Mouse (Mus musculus) neural tube, embryonic 15.5 days (tissue): ENCODE measurements around the gene Tm6sf1. TPM values are rescaled to one million over a fixed set of nuclear protein-coding genes. Genes with fewer than 3 reads are reported as not detected.

Experiments used
- ATAC-seq: fragments of 200-750 bp; cut with Nextera tagmentation; 2 replicates; pipeline ENCODE4 v1.8.0; 2017; ENCODE audit warnings: mild to moderate bottlenecking, moderate TSS enrichment, moderate library complexity; ENCODE audit not compliant: low FRiP score
- H3K27ac ChIP-seq: fragments of 300-500 bp; sonication (generic); replicated peaks from 2 replicates; pipeline ENCODE4 v1.5.1; 2015; ENCODE audit warnings: mild to moderate bottlenecking, inconsistent platforms
- H3K27me3 ChIP-seq: fragments of 300-500 bp; sonication (generic); replicated peaks from 2 replicates; pipeline ENCODE4 v1.6.1; 2015; ENCODE audit warnings: inconsistent platforms
- H3K36me3 ChIP-seq: fragments of 300-500 bp; sonication (generic); 2 replicates; pipeline ENCODE4 v1.6.1; 2015; ENCODE audit warnings: inconsistent platforms
- H3K4me1 ChIP-seq: fragments of 300-500 bp; sonication (generic); 2 replicates; pipeline ENCODE4 v1.6.1; 2015; ENCODE audit warnings: inconsistent platforms
- H3K4me2 ChIP-seq: fragments of 300-500 bp; sonication (generic); 2 replicates; pipeline ENCODE4 v1.6.1; 2015; ENCODE audit warnings: inconsistent platforms, mild to moderate bottlenecking, moderate library complexity
- H3K4me3 ChIP-seq: fragments of 300-500 bp; sonication (generic); replicated peaks from 2 replicates; pipeline ENCODE4 v1.5.1; 2015; ENCODE audit warnings: mild to moderate bottlenecking, inconsistent platforms
- H3K9ac ChIP-seq: fragments of 300-500 bp; sonication (generic); replicated peaks from 2 replicates; pipeline ENCODE4 v1.6.1; 2015; ENCODE audit warnings: mild to moderate bottlenecking, inconsistent platforms
- H3K9me3 ChIP-seq: fragments of 300-500 bp; sonication (generic); replicated peaks from 2 replicates; pipeline ENCODE4 v1.6.1; 2016; ENCODE audit warnings: inconsistent platforms
- WGBS: fragments of 180-500 bp; shearing (Covaris S2); methylation state at CpG from one replicate; pipeline ENCODE4 v1.1.7; 2015; ENCODE audit warnings: mixed read lengths; 5-methylcytosine and 5-hydroxymethylcytosine counted together
- polyA plus RNA-seq: library from polyadenylated mRNA; unstranded; fragments of >200 nt; fragmentation: Nextera tagmentation; extraction: Ambion mirVana; gene quantifications from 2 replicates; pipeline ENCODE4 v1.2.1, GENCODE M21; 2015

Tm6sf1 gene
- polyA plus RNA-seq, 1 experiment from 2014 or later, result 15.1 TPM

- Histone ChIP-seq H3K4me1 (no peaks in the 10 kb centered on the region), H3K36me3 (no peaks in the 10 kb centered on the region), H3K4me2 (no peak overlapping the region), H3K27ac (no peak overlapping the region), H3K4me3 (no peak overlapping the region), H3K9me3 (no peaks in the 10 kb centered on the region), H3K27me3 (no peaks in the 10 kb centered on the region), H3K9ac (no peak overlapping the region)
- WGBS, result 89% methylated on average over 2 of the region's 2 CpGs
- ATAC-seq, result no peak
Observed at GRCm38 (mm10) chr7:81904926-81905325, 46.1 kb downstream of the Tm6sf1 start.

- H3K4me1 ChIP-seq, result peaks cover 2% of the 10 kb centered on the region; the same call in 1 of the 2 replicates
- no peaks in the 10 kb centered on the region for H3K27me3 ChIP-seq
- 69% methylated on average over 5 of the region's 5 CpGs for WGBS
- H3K4me2 ChIP-seq, result no peak overlapping the region
- no peak for ATAC-seq
- H3K4me3 ChIP-seq, result no peak overlapping the region
- no peak overlapping the region for H3K27ac ChIP-seq
- H3K9ac ChIP-seq, result no peak overlapping the region
- no peaks in the 10 kb centered on the region for H3K9me3 ChIP-seq
- H3K36me3 ChIP-seq, result no peaks in the 10 kb centered on the region
Observed at GRCm38 (mm10) chr7:81918316-81918715, 59.5 kb downstream of the Tm6sf1 start.

- Histone ChIP-seq H3K4me3 (no peak overlapping the region), H3K4me1 (peaks cover 2% of the 10 kb centered on the region; the same call in 1 of the 2 replicates), H3K27me3 (no peaks in the 10 kb centered on the region), H3K27ac (no peak overlapping the region), H3K4me2 (no peak overlapping the region), H3K36me3 (no peaks in the 10 kb centered on the region), H3K9me3 (no peaks in the 10 kb centered on the region), H3K9ac (no peak overlapping the region)
- no peak for ATAC-seq
- WGBS, result 78% methylated on average over 4 of the region's 4 CpGs
Observed at GRCm38 (mm10) chr7:81920314-81920713, 61.5 kb downstream of the Tm6sf1 start.

- Histone ChIP-seq H3K36me3 (no peaks in the 10 kb centered on the region), H3K27me3 (no peaks in the 10 kb centered on the region), H3K4me3 (no peak overlapping the region), H3K27ac (no peak overlapping the region), H3K4me1 (peaks cover 2% of the 10 kb centered on the region; the same call in 1 of the 2 replicates), H3K4me2 (no peak overlapping the region), H3K9me3 (no peaks in the 10 kb centered on the region), H3K9ac (no peak overlapping the region)
- no peak for ATAC-seq
- WGBS, result 74% methylated on average over 1 of the region's 1 CpGs
Observed at GRCm38 (mm10) chr7:81921379-81921952, 62.7 kb downstream of the Tm6sf1 start.

GRCm38 (mm10) chr7:81928998-81929397 is 70.2 kb downstream of the Tm6sf1 start:
- H3K4me3 ChIP-seq, result no peak overlapping the region
- H3K27me3 ChIP-seq, result no peaks in the 10 kb centered on the region
- 84% methylated on average over 7 of the region's 7 CpGs for WGBS
- H3K4me2 ChIP-seq, result no peak overlapping the region
- no peak overlapping the region for H3K9ac ChIP-seq
- no peak overlapping the region for H3K27ac ChIP-seq
- no peaks in the 10 kb centered on the region for H3K9me3 ChIP-seq
- no peak for ATAC-seq
- H3K4me1 ChIP-seq, result peaks cover 38% of the 10 kb centered on the region
- H3K36me3 ChIP-seq, result no peaks in the 10 kb centered on the region

GRCm38 (mm10) chr7:81932521-81933045 is 73.8 kb downstream of the Tm6sf1 start:
- no peaks in the 10 kb centered on the region for H3K27me3 ChIP-seq
- peak overlapping the region; percentile 97 for H3K27ac ChIP-seq
- peak overlapping the region; percentile 99 for H3K9ac ChIP-seq
- H3K36me3 ChIP-seq, result no peaks in the 10 kb centered on the region
- H3K9me3 ChIP-seq, result no peaks in the 10 kb centered on the region
- H3K4me3 ChIP-seq, result peak overlapping the region; percentile 93
- WGBS, result 32% methylated on average over 5 of the region's 5 CpGs
- H3K4me1 ChIP-seq, result peaks cover 52% of the 10 kb centered on the region
- H3K4me2 ChIP-seq, result peak overlapping the region; percentile 62
- ATAC-seq, result no peak

GRCm38 (mm10) chr7:81933061-81933600 is 74.3 kb downstream of the Tm6sf1 start:
- no peak for ATAC-seq
- 3% methylated on average over 23 of the region's 23 CpGs for WGBS
- Histone ChIP-seq H3K4me3 (peak overlapping the region; percentile 93), H3K27me3 (no peaks in the 10 kb centered on the region), H3K4me1 (peaks cover 49% of the 10 kb centered on the region), H3K9ac (peak overlapping the region; percentile 99), H3K36me3 (no peaks in the 10 kb centered on the region), H3K27ac (peak overlapping the region; percentile 97), H3K4me2 (peak overlapping the region; percentile 62), H3K9me3 (no peaks in the 10 kb centered on the region)

GRCm38 (mm10) chr7:81933601-81934266 is 74.9 kb downstream of the Tm6sf1 start:
- Histone ChIP-seq H3K9me3 (no peaks in the 10 kb centered on the region), H3K36me3 (no peaks in the 10 kb centered on the region), H3K27me3 (no peaks in the 10 kb centered on the region), H3K27ac (peak overlapping the region; percentile 97), H3K4me2 (peak overlapping the region; percentile 62), H3K4me1 (peaks cover 44% of the 10 kb centered on the region), H3K9ac (peak overlapping the region; percentile 99), H3K4me3 (peak overlapping the region; percentile 93)
- WGBS, result under 1% methylated on average over 87 of the region's 103 CpGs
- ATAC-seq, result peak; percentile 84

Other genes starting within 250 kb of the Tm6sf1 start
- gene Homer2, start 151.5 kb upstream of the Tm6sf1 start, polyA plus RNA-seq, result 29.3 and 30.1 TPM in 2 replicates
- 132 and 137 TPM in 2 replicates for gene Ramac, start 96.1 kb upstream of the Tm6sf1 start, polyA plus RNA-seq
- gene 3110040N11Rik, start 69.5 kb upstream of the Tm6sf1 start, polyA plus RNA-seq, result 49.9 and 52.9 TPM in 2 replicates
- 93.1 and 96.6 TPM in 2 replicates for gene Btbd1, start 29.6 kb upstream of the Tm6sf1 start, polyA plus RNA-seq
- gene Gm10160, start 3.2 kb upstream of the Tm6sf1 start, polyA plus RNA-seq, result not detected in 2 replicates
- gene Hdgfl3, start 75.5 kb downstream of the Tm6sf1 start, polyA plus RNA-seq, result 50.4 and 57.4 TPM in 2 replicates
- gene Bnc1, start 133.3 kb downstream of the Tm6sf1 start, polyA plus RNA-seq, result 1.7 and 3.1 TPM in 2 replicates